Mouse (Mus musculus) gonadal fat pad, adult 2 months (tissue): ENCODE results near the gene Smim14. TPM values are rescaled to one million over a fixed set of nuclear protein-coding genes. Genes with fewer than 3 reads are reported as not detected.
"Not testable (repeated sequence)": the region's sequence is repeated elsewhere in the genome, so short reads cannot be mapped to it uniquely, and the experiment has no call there.

Experiments
- DNase-seq: peaks from one replicate; pipeline ENCODE4 v3.0.0-alpha.2; 2012; ENCODE audit warnings: low read depth
- polyA plus RNA-seq: library from polyadenylated mRNA; depleted of rRNA; stranded (reverse); fragments of >200 nt; gene quantifications from 2 replicates; pipeline ENCODE4 v1.2.3, GENCODE M21; 2012

The Smim14 gene
- polyA plus RNA-seq, 1 experiment, result 230 TPM

DNA sequence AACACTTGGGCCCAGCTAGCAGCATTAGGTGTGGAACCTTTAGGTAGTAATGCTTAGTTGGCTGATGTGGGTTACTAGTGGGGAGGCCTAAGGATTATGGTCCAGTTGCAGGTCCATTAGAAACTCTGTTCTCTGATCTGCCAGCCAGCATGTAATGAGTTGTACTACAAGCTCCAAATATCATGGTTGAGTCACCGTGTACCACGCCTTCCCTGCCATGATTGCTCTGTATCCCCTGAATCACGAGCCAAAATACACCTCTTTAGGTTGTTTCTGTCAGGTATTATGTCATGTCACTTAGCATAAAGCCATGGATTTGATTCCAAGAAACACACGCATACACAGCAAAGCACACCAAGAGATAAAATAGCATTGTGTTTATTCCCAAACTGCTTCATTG is 12.2 kb downstream of the Smim14 start:
- DNase-seq, result no peak

DNA sequence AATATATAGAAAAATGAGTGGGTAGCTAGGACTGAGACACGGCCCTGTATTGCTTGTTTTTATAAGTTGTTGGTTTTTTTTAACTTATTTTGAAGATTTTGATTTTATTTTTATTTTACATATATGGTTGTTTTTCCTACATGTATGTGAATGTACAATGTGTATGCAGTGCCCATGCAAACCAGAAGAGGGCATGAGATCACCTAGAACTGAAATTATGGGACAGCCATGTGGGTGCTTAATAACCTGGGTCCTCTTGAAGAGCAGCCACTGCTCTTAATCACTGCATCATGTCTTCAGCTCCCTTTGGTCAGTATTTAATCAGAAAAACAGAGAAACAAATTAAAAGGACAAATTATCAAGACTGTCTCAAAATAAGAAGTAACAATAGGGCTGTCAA is 15.2 kb downstream of the Smim14 start:
- DNase-seq, result no peak

- no peak for DNase-seq
Measured at GRCm38 (mm10) chr5:65514635-65515278, 22.2 kb downstream of the Smim14 start.

GRCm38 (mm10) chr5:65513506-65513905 is 23.5 kb downstream of the Smim14 start:
- DNase-seq, result no peak

GRCm38 (mm10) chr5:65508395-65508794 is 28.6 kb downstream of the Smim14 start:
- DNase-seq, result no peak

- no peak for DNase-seq
Measured at GRCm38 (mm10) chr5:65505786-65506185, 31.2 kb downstream of the Smim14 start.

- no peak for DNase-seq
Measured at GRCm38 (mm10) chr5:65501407-65501806, 35.6 kb downstream of the Smim14 start.

- DNase-seq, result no peak
Measured at GRCm38 (mm10) chr5:65500231-65500630, 36.8 kb downstream of the Smim14 start.

DNA sequence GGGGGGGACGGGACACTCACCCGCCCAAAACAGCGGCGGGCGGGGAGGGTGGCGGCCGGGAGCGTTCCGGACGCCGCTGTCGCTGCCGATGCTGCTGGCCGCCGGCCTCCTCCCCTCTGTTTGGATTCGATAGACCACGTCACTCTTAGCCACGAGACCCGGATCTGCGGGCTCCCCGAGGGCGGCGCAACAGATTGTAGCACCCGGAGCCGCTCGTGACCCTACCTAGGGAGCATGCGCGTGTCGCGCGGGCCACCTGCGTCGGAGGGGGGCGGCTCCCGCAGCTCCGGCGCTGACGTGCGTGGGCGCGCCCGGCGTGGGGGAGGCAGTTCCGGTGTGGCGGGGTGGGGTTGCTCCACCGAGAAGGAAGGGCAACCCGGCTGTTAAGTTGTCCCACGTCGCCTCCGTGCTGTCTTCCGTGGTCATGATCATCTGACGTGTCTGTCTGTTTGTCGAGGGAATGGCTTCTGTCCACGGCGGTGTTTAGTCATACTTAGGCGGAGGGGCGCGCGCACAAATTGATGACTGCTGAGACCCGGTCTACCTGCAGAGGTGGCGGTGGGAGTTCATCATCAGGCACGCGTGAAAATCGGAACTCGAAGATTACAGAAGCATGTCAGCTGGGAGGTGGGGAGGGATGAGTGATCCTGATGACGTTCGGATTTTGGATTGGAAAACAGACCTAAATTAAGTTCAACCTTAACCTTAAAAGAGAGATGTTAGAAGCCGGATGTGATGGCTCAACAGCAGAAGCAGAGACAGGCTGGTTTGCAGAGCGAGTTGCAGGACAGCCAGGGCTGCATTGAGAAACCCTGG is 44.1 kb downstream of the Smim14 start, which contains the start of gene Gm43552:
Gm43552 (minus strand) TSS at position 118 of the 816 bp plus-strand sequence.
- no peak for DNase-seq

- no peak for DNase-seq
Measured at GRCm38 (mm10) chr5:65491767-65492715, 44.9 kb downstream of the Smim14 start.

DNA sequence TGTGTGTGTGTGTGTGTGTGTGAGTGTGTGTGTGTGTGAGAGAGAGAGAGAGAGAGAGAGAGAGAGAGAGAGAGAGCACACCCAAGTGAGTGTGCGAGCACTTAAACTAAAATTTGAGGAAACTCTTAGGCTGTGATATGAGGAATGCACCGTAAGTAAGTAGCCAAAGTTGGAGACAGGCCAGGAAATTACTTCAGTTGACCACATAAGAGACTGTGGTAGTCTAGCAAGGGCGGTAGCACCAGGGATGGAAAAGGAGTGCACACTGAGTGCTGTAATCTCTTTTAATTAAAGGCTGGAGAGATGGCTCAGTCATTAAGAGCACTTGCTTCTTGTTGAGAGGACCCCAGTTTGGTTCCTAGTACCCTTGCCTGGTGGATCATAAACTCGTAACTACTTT is 47.2 kb downstream of the Smim14 start:
- no peak for DNase-seq

DNA sequence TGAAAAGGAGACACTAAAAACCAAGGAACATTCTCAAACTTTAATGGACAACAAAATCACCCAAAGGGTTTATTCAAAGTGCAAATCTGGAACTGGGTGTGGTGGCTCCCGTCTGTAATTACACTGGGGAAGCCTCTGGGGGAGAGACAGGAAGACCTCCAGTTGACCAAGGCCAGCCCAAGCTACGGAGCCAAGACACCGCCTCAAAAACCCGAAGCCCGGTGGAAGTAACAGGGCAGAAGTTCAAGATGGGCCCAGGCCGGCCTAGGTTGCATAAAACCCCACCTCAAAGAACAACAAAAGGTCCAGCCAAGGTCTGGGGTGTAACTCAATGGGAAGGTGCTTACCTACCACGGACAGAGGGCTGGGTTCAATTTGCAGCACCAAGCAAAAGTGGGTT is 48.3 kb downstream of the Smim14 start:
- DNase-seq, result no peak

DNA sequence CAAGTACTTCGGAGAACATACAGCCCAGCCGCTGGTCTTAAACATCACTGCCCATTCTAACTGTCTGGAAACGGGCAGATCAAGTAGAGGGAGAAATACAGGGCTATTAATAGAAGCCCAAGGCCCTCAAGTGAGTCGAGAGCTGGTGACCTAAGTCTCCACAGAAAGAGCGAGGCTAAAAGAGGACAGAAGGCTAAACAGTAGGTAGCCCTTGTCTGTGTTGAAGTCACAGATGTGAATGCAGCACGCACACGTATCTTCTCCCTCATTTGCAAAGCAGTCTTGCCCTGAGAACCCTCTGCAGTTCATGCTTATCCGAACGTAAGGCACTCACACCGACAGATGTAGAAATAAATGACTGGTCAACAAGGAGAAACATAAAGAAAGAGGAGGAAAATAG is 49.6 kb downstream of the Smim14 start:
- no peak for DNase-seq

DNA sequence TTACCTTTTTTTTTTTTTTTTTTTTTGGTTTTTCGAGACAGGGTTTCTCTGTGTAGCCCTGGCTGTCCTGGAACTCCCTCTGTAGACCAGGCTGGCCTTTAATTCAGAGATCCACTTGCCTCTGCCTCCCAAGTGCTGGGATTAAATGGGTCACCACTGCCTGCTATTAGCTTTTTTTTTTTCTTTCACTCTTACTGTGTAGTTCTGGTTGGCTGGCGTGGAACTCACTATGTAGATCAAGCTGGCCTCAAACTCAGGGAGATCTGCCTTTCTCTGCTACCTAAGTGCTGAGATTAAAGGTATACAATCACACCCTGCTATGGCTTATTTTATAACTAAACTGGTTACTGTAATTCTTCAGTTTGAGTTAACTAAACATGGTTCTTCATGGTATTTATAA is 50.5 kb downstream of the Smim14 start:
- DNase-seq, result no peak

GRCm38 (mm10) chr5:65482996-65483395 is 54.0 kb downstream of the Smim14 start:
- no peak for DNase-seq

- no peak for DNase-seq
Measured at GRCm38 (mm10) chr5:65480511-65480910, 56.5 kb downstream of the Smim14 start.

DNA sequence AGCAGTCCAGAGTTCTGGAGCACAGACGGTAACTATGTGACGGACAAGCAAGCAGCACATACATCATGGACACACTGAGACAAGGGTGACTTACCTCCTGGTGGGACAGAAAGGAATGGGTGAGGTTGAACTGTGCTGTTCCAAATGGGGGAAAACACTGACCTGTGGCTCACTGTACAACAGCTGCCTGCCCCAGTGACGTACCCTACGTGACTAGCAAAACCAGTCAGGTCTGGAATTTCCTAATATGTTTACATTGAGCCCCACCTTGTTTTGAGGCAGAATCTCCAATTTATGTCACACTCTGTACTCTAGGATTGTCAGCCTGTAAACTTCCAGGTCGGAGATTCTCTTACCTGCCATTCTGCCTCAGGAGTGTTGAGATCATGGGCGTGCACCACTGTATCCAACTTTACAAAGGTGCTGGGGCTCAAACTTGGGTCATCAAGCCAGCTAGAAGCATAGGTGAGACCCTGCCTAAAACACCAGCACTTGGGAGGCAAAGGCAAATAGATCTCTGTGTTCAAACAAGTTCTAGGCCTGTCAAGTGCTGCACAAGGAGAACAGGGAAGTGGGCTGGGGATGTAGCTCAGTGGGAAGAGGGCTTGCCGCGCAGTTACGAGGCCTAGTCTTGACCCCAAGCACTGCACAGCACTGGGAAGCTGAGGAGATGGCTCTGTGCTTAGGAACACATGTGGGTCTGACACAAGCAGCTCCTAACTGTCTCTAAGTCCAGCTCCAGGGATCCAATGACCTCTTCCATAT is 57.1 kb downstream of the Smim14 start:
- DNase-seq, result no peak

DNA sequence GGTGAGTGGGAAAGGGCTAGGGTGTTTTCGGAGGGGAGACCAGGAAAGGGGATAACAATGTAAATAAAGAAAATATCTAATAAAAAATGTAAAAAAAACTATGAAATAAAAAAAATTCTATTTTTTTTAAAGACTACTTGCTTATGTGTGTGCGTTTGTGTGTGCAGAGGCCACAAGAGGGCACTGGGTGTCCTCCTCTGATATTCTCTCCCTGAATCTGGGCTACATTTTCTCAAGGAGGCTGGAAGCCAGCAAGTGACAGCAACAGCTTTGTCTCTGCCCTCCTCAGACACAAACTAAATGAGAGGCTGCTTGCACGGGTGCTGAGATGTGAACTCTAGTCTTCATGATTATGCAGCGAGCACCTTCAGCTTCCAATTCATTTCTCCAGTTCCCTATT is 58.8 kb downstream of the Smim14 start:
- no peak for DNase-seq

DNA sequence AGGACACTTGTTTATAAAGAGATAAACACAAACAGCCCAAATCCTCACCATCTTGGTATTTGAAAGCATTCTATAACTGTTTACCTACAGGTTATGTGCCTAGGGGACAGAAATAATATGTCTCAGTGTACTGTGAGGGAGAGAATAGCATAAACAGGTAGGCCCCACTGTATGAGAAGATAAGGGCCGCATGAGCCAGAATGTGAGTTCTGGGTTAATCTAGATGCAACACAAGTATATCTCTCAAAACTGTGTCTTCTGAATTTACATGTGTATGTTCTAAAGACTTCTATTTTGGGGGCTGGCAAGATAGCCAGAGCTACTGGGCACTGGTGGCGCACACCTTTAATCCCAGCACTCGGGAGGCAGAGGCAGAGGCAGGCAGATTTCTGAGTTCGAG is 60.2 kb downstream of the Smim14 start:
- not testable (repeated sequence) for DNase-seq

DNA sequence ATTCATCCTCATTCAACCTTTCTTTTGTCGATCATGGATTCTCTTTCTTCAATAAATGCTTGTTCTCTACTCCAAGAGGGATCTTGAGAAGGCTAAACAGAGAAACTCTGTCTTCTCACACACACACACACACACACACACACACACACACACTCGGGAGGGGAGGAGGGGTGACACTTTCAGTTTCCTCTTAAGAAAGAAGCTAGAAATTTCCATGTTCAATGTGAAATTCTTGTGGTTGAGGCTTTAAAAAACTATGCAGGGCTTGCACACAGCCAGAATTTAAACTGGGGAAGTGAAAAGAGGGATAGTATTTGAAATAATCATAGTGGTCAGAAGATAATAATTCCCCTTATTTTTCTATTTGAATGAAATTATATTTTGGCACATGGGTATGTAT is 61.2 kb downstream of the Smim14 start:
- no peak for DNase-seq

DNA sequence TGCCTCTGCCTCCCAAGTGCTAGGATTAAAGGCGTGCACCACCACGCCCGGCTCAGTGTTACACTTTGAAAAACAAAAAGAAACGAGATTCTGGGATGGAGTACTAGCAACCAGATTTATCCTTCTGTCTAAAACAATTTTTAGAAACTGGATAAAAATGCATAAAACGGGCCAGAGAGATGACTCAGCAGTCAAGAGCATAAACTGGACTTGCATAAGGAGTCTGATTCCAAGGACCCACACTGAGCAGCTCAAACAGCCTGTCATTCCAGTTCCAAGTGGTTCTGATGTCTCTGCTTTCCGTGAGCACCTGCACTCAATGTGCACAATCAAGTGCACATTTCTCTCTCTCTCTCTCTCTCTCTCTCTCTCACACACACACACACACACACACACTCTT is 67.2 kb downstream of the Smim14 start:
- no peak for DNase-seq
